Mouse (Mus musculus): ENCODE measurements at regions not wholly inside any gene's neighbourhood (a gene's known extent, or its start where the extent isn't known, plus 50 kb on each side); places are given as distances from the start of the nearest gene placed in this dataset.

DNA sequence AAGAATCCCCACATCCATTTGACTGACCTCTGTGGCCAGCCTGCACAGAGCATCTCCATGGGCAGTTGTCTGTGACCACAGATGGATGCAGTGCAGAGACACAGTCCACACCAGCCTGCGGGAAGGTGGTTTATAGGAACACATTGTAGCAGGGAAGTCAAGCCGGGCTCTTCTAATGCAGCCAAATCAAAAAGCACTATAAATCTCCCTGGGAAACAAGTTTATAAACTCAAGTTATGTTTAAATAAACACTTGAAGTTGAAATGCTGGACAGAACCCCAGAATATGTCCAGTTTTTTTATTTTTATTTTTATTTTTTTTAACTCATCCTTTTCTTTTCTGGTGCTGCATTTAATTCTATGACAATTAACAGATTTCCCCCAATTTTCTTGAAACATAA is 182.1 kb upstream of the Gm765 start:
- H3K4me2 ChIP-seq: no peak overlapping the region
- 72% methylated on average over 2 of the region's 2 CpGs for WGBS
- no peak overlapping the region for H3K27ac ChIP-seq
- H3K9ac ChIP-seq: no peak overlapping the region
- H3K36me3 ChIP-seq: no peaks in the 10 kb centered on the region
- H3K27me3 ChIP-seq: peaks cover 26% of the 10 kb centered on the region; the same call in 1 of the 2 replicates
- no peak for ATAC-seq (ENCODE audit: insufficient number of reproducible peaks, insufficient read depth, low FRiP score, low TSS enrichment, low read depth)
- H3K4me3 ChIP-seq: no peak overlapping the region
- H3K4me1 ChIP-seq: peaks cover 9% of the 10 kb centered on the region; the same call in 1 of the 2 replicates
- H3K9me3 ChIP-seq: no peaks in the 10 kb centered on the region

DNA sequence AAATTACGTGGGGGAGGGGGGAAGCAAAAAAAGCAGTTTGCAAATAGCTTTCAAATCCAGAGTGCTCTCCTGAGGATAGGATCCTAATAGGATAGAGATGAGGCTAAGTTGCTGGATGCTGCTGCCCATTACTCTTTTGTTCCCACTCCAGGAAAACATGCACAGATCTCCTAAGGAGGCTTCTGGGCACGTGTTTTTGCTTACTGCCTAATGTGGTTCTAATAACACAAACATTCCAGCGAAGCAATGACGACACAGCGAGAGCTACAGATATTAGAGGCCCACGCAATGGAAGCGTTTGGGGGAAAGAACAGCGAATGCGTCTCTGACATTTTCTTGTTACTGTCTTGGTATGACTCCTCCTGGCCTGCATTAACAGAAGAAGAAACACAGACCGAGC is 179.0 kb upstream of the Gm765 start:
- Histone ChIP-seq H3K4me2 (0 out of 2 replicates have a peak overlapping the region, but pooled peaks have one; percentile 3), H3K27ac (peak overlapping the region; percentile 34; the same call in 1 of the 2 replicates), H3K4me3 (no peak overlapping the region), H3K9ac (no peak overlapping the region), H3K9me3 (no peaks in the 10 kb centered on the region), H3K27me3 (peaks cover 14% of the 10 kb centered on the region; the same call in 1 of the 2 replicates), H3K36me3 (no peaks in the 10 kb centered on the region), H3K4me1 (peaks cover 9% of the 10 kb centered on the region; the same call in 1 of the 2 replicates)
- 26% methylated on average over 10 of the region's 10 CpGs for WGBS
- ATAC-seq (ENCODE audit: insufficient number of reproducible peaks, insufficient read depth, low FRiP score, low TSS enrichment, low read depth): no peak

DNA sequence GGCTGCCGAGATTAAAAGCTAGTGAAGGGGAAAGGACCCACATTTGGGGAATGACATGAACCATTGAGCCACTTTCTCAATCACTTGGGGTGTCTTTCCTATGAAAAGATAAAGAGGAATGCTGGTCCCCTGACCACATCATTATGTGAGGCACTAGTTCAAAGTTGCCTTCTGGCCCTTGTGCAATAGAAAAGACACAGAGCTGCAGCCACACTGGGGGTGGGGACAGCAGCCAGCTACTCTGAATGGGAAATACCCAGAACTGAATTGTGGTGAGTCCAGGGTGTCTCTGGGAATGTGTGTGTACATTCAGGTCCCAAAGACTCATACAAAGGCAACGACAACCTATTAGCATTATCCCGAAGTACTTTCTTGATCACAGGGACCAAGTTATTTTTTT is 172.3 kb upstream of the Gm765 start:
- H3K4me3 ChIP-seq: no peak overlapping the region
- no peak for ATAC-seq (ENCODE audit: insufficient number of reproducible peaks, insufficient read depth, low FRiP score, low TSS enrichment, low read depth)
- no peaks in the 10 kb centered on the region for H3K36me3 ChIP-seq
- H3K9ac ChIP-seq: no peak overlapping the region
- H3K27me3 ChIP-seq: no peaks in the 10 kb centered on the region
- H3K4me1 ChIP-seq: peaks cover 5% of the 10 kb centered on the region; the same call in 1 of the 2 replicates
- no peak overlapping the region for H3K27ac ChIP-seq
- no peak overlapping the region for H3K4me2 ChIP-seq
- no peaks in the 10 kb centered on the region for H3K9me3 ChIP-seq
- 90% methylated on average over 3 of the region's 3 CpGs for WGBS

DNA sequence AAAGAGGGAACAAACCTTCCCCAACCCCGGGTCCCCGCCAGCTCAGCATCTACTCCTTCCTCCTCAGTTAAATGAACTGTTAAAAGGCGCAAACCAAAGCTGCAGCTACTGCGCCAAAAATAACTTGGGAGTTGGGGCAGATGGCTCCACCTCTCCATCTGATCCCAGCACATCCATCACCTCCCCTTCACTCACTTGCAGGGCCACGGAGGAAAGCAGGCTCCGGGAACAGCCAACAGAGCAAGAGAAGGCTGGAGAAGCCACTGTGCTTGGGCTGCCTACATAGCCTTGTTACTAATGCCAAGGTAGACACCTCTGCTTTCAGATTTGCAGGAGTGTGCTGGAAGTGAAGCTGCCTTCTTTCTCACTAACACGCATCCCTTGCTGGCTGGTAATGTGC is 171.8 kb upstream of the Gm765 start:
- H3K27me3 ChIP-seq: no peaks in the 10 kb centered on the region
- no peaks in the 10 kb centered on the region for H3K9me3 ChIP-seq
- no peak overlapping the region for H3K27ac ChIP-seq
- no peak overlapping the region for H3K4me2 ChIP-seq
- H3K4me3 ChIP-seq: no peak overlapping the region
- no peak overlapping the region for H3K9ac ChIP-seq
- 90% methylated on average over 7 of the region's 7 CpGs for WGBS
- ATAC-seq (ENCODE audit: insufficient number of reproducible peaks, insufficient read depth, low FRiP score, low TSS enrichment, low read depth): no peak
- H3K4me1 ChIP-seq: peaks cover 5% of the 10 kb centered on the region; the same call in 1 of the 2 replicates
- no peaks in the 10 kb centered on the region for H3K36me3 ChIP-seq

DNA sequence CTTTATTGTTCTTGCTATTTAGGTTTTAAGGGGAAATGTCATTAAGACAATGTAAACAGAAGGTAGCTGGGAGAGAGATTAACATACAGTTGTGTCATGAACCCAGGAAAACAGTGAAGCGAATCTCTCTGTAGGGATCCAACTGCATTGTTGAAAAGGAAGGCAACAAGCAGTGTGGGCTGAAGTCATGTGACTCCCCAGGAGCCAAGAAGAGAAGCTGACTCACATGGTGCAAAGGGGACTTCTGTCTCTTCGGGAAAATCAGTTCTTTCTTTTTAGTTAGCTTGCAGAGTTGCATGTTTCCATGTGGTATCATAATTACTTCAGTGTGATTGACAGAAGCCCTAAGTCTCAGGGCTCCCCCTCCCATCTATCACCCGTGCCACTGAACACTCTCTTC is 170.7 kb upstream of the Gm765 start:
- H3K4me1 ChIP-seq: peaks cover 5% of the 10 kb centered on the region; the same call in 1 of the 2 replicates
- no peaks in the 10 kb centered on the region for H3K9me3 ChIP-seq
- 17% methylated on average over 3 of the region's 3 CpGs for WGBS
- H3K27me3 ChIP-seq: no peaks in the 10 kb centered on the region
- no peaks in the 10 kb centered on the region for H3K36me3 ChIP-seq
- H3K4me3 ChIP-seq: no peak overlapping the region
- no peak overlapping the region for H3K9ac ChIP-seq
- H3K4me2 ChIP-seq: no peak overlapping the region
- H3K27ac ChIP-seq: no peak overlapping the region
- ATAC-seq (ENCODE audit: insufficient number of reproducible peaks, insufficient read depth, low FRiP score, low TSS enrichment, low read depth): no peak

DNA sequence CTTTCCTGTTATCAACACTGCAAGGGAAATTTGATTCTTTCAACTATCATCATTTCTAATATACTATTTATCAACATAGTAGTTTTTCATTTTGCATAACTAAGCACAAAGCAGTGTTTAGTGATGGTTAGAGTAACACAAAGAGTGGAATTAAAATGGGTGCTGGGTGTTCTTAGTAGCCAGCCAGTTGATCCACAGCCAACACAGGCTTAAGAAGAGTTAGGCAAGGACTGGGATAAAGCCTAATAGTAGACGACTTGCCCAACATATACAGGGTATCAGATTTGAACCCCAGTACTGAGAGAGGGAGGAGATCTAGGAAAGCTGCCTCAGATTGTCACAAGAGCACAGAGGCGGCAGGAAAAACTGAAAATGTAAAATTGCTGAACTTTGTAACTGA is 160.2 kb upstream of the Gm765 start:
- Histone ChIP-seq H3K27me3 (no peaks in the 10 kb centered on the region), H3K4me3 (no peak overlapping the region), H3K36me3 (no peaks in the 10 kb centered on the region), H3K27ac (no peak overlapping the region), H3K9me3 (no peaks in the 10 kb centered on the region), H3K4me1 (no peaks in the 10 kb centered on the region), H3K4me2 (no peak overlapping the region), H3K9ac (no peak overlapping the region)
- ATAC-seq (ENCODE audit: insufficient number of reproducible peaks, insufficient read depth, low FRiP score, low TSS enrichment, low read depth): no peak
- 79% methylated on average over 2 of the region's 2 CpGs for WGBS

DNA sequence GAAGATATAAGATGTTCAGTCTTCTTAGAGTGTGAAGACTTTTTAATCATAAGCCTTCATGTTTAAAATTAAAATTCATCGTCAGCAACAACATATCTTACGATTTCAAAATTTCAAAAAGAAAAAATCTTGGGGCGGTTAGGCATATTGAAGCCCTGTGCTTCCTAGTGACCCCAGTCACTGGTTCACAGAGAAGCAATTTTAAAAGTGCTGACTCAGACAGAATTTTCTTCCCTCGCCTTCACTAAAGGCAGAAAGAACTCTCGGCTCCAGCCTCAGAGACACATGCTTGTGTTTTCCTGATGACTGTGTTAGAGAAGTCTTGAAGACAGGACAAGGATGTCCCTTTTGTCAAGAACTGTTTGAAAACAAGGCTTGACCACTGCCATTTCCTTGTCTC is 157.2 kb upstream of the Gm765 start:
- Histone ChIP-seq H3K9ac (no peak overlapping the region), H3K4me1 (no peaks in the 10 kb centered on the region), H3K4me2 (no peak overlapping the region), H3K4me3 (no peak overlapping the region), H3K27me3 (no peaks in the 10 kb centered on the region), H3K36me3 (no peaks in the 10 kb centered on the region), H3K27ac (no peak overlapping the region), H3K9me3 (no peaks in the 10 kb centered on the region)
- no peak for ATAC-seq (ENCODE audit: insufficient number of reproducible peaks, insufficient read depth, low FRiP score, low TSS enrichment, low read depth)
- WGBS: 67% methylated on average over 5 of the region's 5 CpGs

DNA sequence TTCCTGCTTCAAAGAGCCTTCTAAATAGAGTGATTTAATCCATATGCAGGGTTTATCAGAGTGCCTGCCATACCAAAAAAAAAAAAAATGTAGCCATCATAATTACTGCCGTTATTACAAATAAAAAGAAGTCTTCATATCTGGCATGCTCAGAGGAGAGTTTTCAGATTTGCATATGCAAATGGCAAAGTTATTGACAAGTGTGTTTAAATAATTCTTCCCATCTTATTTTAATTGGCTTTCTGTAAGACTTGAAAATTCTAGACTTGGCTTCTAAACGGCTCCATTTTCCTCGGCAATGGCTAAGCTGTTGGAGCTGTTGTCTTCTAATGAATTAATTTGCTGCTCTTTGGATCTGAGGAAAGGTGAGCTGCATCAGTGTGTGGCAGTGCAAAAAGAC is 144.1 kb upstream of the Gm765 start:
- no peak overlapping the region for H3K4me2 ChIP-seq
- no peak overlapping the region for H3K4me3 ChIP-seq
- H3K36me3 ChIP-seq: no peaks in the 10 kb centered on the region
- H3K27ac ChIP-seq: no peak overlapping the region
- 49% methylated on average over 3 of the region's 3 CpGs for WGBS
- H3K9ac ChIP-seq: no peak overlapping the region
- H3K27me3 ChIP-seq: no peaks in the 10 kb centered on the region
- ATAC-seq (ENCODE audit: insufficient number of reproducible peaks, insufficient read depth, low FRiP score, low TSS enrichment, low read depth): no peak
- H3K4me1 ChIP-seq: no peaks in the 10 kb centered on the region
- no peaks in the 10 kb centered on the region for H3K9me3 ChIP-seq

DNA sequence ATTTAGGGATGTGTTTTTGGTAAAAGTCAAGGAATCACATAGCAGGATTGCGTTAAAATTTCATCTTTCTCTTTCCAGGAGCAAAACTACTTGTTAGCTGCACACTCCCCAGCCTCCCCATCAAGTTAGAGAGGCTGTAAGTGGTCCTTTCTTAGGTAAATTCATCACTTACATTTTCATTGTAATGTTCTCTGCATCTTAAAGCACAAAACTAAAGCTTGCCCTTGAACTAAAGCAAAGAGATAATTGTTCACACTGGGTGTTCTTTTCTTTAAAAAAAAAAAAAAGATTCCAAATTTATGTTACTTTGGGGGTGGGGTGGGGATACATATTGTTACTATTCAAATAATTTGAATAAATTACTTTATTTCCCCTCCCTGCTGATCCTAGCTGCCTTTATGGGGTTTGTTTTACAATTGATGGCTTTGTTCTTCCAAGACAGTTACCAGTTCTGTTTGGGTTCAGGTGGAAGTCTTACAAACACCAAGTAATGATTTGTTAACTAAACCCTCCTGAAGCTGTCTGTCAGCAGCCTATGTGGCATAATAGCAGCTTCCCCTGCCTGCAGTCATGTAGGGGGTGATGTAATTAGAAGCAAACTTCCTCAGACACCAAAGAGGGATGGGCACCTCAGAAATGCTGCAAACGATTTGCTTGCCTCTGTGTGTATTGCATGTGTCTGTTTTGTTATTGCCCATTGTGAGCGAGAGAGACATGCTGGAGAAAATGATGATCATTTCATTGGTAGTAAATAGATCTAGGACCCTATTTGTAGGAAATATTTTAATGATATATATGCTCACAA is 141.0 kb upstream of the Gm765 start:
- H3K4me1 ChIP-seq: no peaks in the 10 kb centered on the region
- H3K4me2 ChIP-seq: no peak overlapping the region
- no peaks in the 10 kb centered on the region for H3K27me3 ChIP-seq
- H3K27ac ChIP-seq: no peak overlapping the region
- no peak overlapping the region for H3K4me3 ChIP-seq
- H3K36me3 ChIP-seq: no peaks in the 10 kb centered on the region
- WGBS: 26% methylated on average over 3 of the region's 3 CpGs
- H3K9ac ChIP-seq: no peak overlapping the region
- ATAC-seq (ENCODE audit: insufficient number of reproducible peaks, insufficient read depth, low FRiP score, low TSS enrichment, low read depth): no peak
- no peaks in the 10 kb centered on the region for H3K9me3 ChIP-seq

DNA sequence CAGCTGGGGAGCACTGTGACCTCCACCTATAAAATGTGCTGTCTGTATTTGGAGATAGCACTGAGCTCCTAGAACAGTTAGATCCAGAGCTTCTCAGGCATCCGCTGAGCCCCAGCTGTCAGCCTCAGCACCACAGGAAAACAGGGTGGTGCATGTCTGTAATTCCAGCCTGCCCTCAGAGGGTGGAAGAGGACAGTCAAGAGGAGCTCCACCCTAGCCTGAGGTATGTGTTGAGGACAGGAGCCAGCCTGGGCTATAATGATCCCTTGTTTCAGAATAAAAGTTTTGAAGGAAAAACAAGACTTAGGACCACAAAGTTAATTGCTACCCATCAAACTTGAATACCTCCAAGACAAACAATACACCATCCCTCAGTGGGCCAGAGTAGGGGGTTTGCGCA is 139.8 kb upstream of the Gm765 start:
- Histone ChIP-seq H3K4me2 (no peak overlapping the region), H3K4me1 (no peaks in the 10 kb centered on the region), H3K9me3 (no peaks in the 10 kb centered on the region), H3K4me3 (no peak overlapping the region), H3K36me3 (no peaks in the 10 kb centered on the region), H3K27me3 (no peaks in the 10 kb centered on the region), H3K27ac (no peak overlapping the region), H3K9ac (no peak overlapping the region)
- ATAC-seq (ENCODE audit: insufficient number of reproducible peaks, insufficient read depth, low FRiP score, low TSS enrichment, low read depth): no peak
- WGBS: 80% methylated on average over 2 of the region's 2 CpGs

DNA sequence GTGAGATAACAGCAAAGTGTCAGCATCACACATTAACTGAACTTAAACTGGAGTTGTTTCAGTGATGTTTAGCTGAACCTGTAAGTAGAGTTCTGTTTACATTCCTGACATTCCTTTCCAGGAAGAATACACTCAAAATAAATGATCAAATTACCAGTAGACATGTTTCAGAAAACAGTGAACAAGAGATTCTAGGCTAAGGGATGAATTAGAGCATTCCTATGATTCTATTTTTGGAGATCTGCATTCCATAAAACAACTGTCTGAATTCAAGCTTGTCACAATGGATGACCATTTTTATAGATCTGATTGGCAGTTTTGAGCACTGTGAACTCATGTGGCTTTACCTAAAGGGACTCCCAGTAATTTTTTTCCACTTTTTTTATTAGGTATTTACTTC is 125.0 kb upstream of the Gm765 start:
- no peak overlapping the region for H3K4me2 ChIP-seq
- H3K36me3 ChIP-seq: no peaks in the 10 kb centered on the region
- no peaks in the 10 kb centered on the region for H3K4me1 ChIP-seq
- ATAC-seq (ENCODE audit: insufficient number of reproducible peaks, insufficient read depth, low FRiP score, low TSS enrichment, low read depth): no peak
- no peak overlapping the region for H3K4me3 ChIP-seq
- no peaks in the 10 kb centered on the region for H3K27me3 ChIP-seq
- no peak overlapping the region for H3K9ac ChIP-seq
- H3K9me3 ChIP-seq: no peaks in the 10 kb centered on the region
- H3K27ac ChIP-seq: no peak overlapping the region

DNA sequence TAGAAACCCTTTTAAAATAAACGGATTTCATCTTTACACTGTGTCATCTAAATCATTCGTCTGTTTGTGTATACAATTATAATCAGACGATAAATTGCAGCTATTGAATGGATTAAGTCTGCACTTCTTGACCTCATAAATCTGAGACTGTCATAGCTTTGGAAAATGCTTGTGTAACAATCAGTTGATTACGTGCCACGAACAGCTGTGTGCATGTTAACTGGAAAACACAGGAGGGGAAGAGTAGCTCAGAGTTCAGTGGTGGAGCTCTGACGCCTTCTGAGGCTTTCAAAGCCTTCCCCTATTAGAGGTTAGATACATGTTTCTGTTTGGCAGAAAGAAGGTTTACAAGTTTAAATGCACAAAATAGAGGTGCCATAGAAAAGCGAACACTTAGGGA is 109.7 kb upstream of the Gm765 start:
- H3K4me2 ChIP-seq: no peak overlapping the region
- no peaks in the 10 kb centered on the region for H3K4me1 ChIP-seq
- no peaks in the 10 kb centered on the region for H3K36me3 ChIP-seq
- WGBS: 68% methylated on average over 7 of the region's 7 CpGs
- no peaks in the 10 kb centered on the region for H3K27me3 ChIP-seq
- H3K9ac ChIP-seq: no peak overlapping the region
- ATAC-seq (ENCODE audit: insufficient number of reproducible peaks, insufficient read depth, low FRiP score, low TSS enrichment, low read depth): no peak
- no peaks in the 10 kb centered on the region for H3K9me3 ChIP-seq
- no peak overlapping the region for H3K27ac ChIP-seq
- no peak overlapping the region for H3K4me3 ChIP-seq
